Mouse (Mus musculus): ENCODE data around the gene Afm. TPM values are rescaled to one million over a fixed set of nuclear protein-coding genes. Genes with fewer than 3 reads are reported as not detected.

The Afm gene
- polyA plus RNA-seq, 1 experiment from 2014 or later, result 54.6 TPM

- no peaks in the 10 kb centered on the region for H3K36me3 ChIP-seq (replicated peaks; ENCODE audit: insufficient read depth, low read length)
- WGBS (ENCODE audit: insufficient replicate concordance), result 71% methylated on average over 3 of the region's 3 CpGs
- TF ChIP-seq EP300 (IDR thresholded peaks at IDR 0.05; ENCODE audit: low read depth), result no peak
- no peak for TF ChIP-seq CTCF (IDR thresholded peaks at IDR 0.05; ENCODE audit: low read depth)
Measured at GRCm38 (mm10) chr5:90571216-90571615, 52.5 kb downstream of the Afm start.

GRCm38 (mm10) chr5:90577751-90578150 is 59.0 kb downstream of the Afm start:
- ATAC-seq (no peak), DNase-seq (peak; percentile 29)
- Histone ChIP-seq H3K4me1 (ENCODE audit: insufficient read depth) (no peaks in the 10 kb centered on the region; the same call in 1 of the 2 replicates), H3K27ac (ENCODE audit: low read depth) (no peak overlapping the region), H3K4me3 (ENCODE audit: low read depth, low read length) (no peak overlapping the region), H3K9ac (replicated peaks) (no peak overlapping the region), H3K9me3 (ENCODE audit: low read length) (no peaks in the 10 kb centered on the region), H3K4me2 (ENCODE audit: low read depth, low read length) (no peak overlapping the region), H3K36me3 (replicated peaks; ENCODE audit: insufficient read depth, low read length) (no peaks in the 10 kb centered on the region), H3K27me3 (ENCODE audit: insufficient read depth, low read length) (no peaks in the 10 kb centered on the region)
- no peak for TF ChIP-seq EP300 (IDR thresholded peaks at IDR 0.05; ENCODE audit: low read depth)
- no peak for TF ChIP-seq CTCF (IDR thresholded peaks at IDR 0.05; ENCODE audit: low read depth)
- 59% methylated on average over 9 of the region's 9 CpGs for WGBS (ENCODE audit: insufficient replicate concordance)

More at GRCm38 (mm10) chr5:90571216-90571615, 52.5 kb downstream of the Afm start:
- Histone ChIP-seq H3K4me1 (ENCODE audit: insufficient read depth) (peaks cover 2% of the 10 kb centered on the region), H3K4me3 (ENCODE audit: low read depth, low read length) (no peak overlapping the region), H3K27me3 (ENCODE audit: insufficient read depth, low read length) (no peaks in the 10 kb centered on the region), H3K9ac (replicated peaks) (no peak overlapping the region), H3K4me2 (ENCODE audit: low read depth, low read length) (no peak overlapping the region), H3K9me3 (ENCODE audit: low read length) (no peaks in the 10 kb centered on the region), H3K27ac (ENCODE audit: low read depth) (no peak overlapping the region)
- DNase-seq (no peak), ATAC-seq (no peak)

- Histone ChIP-seq H3K9me3 (ENCODE audit: low read length) (no peaks in the 10 kb centered on the region), H3K4me3 (ENCODE audit: low read depth, low read length) (no peak overlapping the region), H3K36me3 (replicated peaks; ENCODE audit: insufficient read depth, low read length) (no peaks in the 10 kb centered on the region), H3K4me1 (ENCODE audit: insufficient read depth) (no peaks in the 10 kb centered on the region; the same call in 1 of the 2 replicates), H3K27ac (ENCODE audit: low read depth) (no peak overlapping the region), H3K4me2 (ENCODE audit: low read depth, low read length) (no peak overlapping the region), H3K27me3 (ENCODE audit: insufficient read depth, low read length) (no peaks in the 10 kb centered on the region), H3K9ac (replicated peaks) (no peak overlapping the region)
- 79% methylated on average over 9 of the region's 9 CpGs for WGBS (ENCODE audit: insufficient replicate concordance)
- no peak for TF ChIP-seq EP300 (IDR thresholded peaks at IDR 0.05; ENCODE audit: low read depth)
- no peak for ATAC-seq
- no peak for DNase-seq
Measured at GRCm38 (mm10) chr5:90579556-90579955, 60.8 kb downstream of the Afm start.

GRCm38 (mm10) chr5:90582179-90582578 is 63.4 kb downstream of the Afm start:
- no peak for ATAC-seq
- no peak overlapping the region for H3K4me3 ChIP-seq (ENCODE audit: low read depth, low read length)
- H3K9me3 ChIP-seq (ENCODE audit: low read length), result no peaks in the 10 kb centered on the region
- peak overlapping the region; percentile 9; the same call in 1 of the 2 replicates for H3K27ac ChIP-seq (ENCODE audit: low read depth)
- H3K9ac ChIP-seq (replicated peaks), result no peak overlapping the region
- 59% methylated on average over 6 of the region's 6 CpGs for WGBS (ENCODE audit: insufficient replicate concordance)
- TF ChIP-seq EP300 (IDR thresholded peaks at IDR 0.05; ENCODE audit: low read depth) (no peak; the same call in 1 of the 2 replicates), CTCF (IDR thresholded peaks at IDR 0.05; ENCODE audit: low read depth) (no peak)
- H3K36me3 ChIP-seq (replicated peaks; ENCODE audit: insufficient read depth, low read length), result no peaks in the 10 kb centered on the region
- no peaks in the 10 kb centered on the region for H3K27me3 ChIP-seq (ENCODE audit: insufficient read depth, low read length)
- H3K4me1 ChIP-seq (ENCODE audit: insufficient read depth), result no peaks in the 10 kb centered on the region; the same call in 1 of the 2 replicates
- no peak overlapping the region for H3K4me2 ChIP-seq (ENCODE audit: low read depth, low read length)
- no peak for DNase-seq

- no peak overlapping the region for H3K4me3 ChIP-seq (ENCODE audit: low read depth, low read length)
- H3K27ac ChIP-seq (ENCODE audit: low read depth), result no peak overlapping the region
- no peaks in the 10 kb centered on the region for H3K9me3 ChIP-seq (ENCODE audit: low read length)
- no peak overlapping the region for H3K9ac ChIP-seq (replicated peaks)
- no peak for DNase-seq
- no peak for TF ChIP-seq EP300 (IDR thresholded peaks at IDR 0.05; ENCODE audit: low read depth)
- TF ChIP-seq CTCF (IDR thresholded peaks at IDR 0.05; ENCODE audit: low read depth), result no peak
- 74% methylated on average over 7 of the region's 7 CpGs for WGBS (ENCODE audit: insufficient replicate concordance)
- H3K4me2 ChIP-seq (ENCODE audit: low read depth, low read length), result no peak overlapping the region
- H3K4me1 ChIP-seq (ENCODE audit: insufficient read depth), result peaks cover 3% of the 10 kb centered on the region; the same call in 1 of the 2 replicates
- H3K27me3 ChIP-seq (ENCODE audit: insufficient read depth, low read length), result no peaks in the 10 kb centered on the region
- no peaks in the 10 kb centered on the region for H3K36me3 ChIP-seq (replicated peaks; ENCODE audit: insufficient read depth, low read length)
- ATAC-seq, result no peak
Measured at GRCm38 (mm10) chr5:90584799-90585198, 66.1 kb downstream of the Afm start.

- Histone ChIP-seq H3K4me3 (ENCODE audit: low read depth, low read length) (no peak overlapping the region), H3K9me3 (ENCODE audit: low read length) (no peaks in the 10 kb centered on the region), H3K9ac (replicated peaks) (no peak overlapping the region), H3K4me1 (ENCODE audit: insufficient read depth) (peaks cover 3% of the 10 kb centered on the region; the same call in 1 of the 2 replicates), H3K27ac (ENCODE audit: low read depth) (no peak overlapping the region), H3K36me3 (replicated peaks; ENCODE audit: insufficient read depth, low read length) (no peaks in the 10 kb centered on the region), H3K27me3 (ENCODE audit: insufficient read depth, low read length) (no peaks in the 10 kb centered on the region), H3K4me2 (ENCODE audit: low read depth, low read length) (no peak overlapping the region)
- DNase-seq (no peak), ATAC-seq (no peak)
- 75% methylated on average over 5 of the region's 5 CpGs for WGBS (ENCODE audit: insufficient replicate concordance)
- TF ChIP-seq CTCF (IDR thresholded peaks at IDR 0.05; ENCODE audit: low read depth), result no peak
- TF ChIP-seq EP300 (IDR thresholded peaks at IDR 0.05; ENCODE audit: low read depth), result no peak
Measured at GRCm38 (mm10) chr5:90586511-90586910, 67.8 kb downstream of the Afm start.

- no peaks in the 10 kb centered on the region for H3K36me3 ChIP-seq (replicated peaks; ENCODE audit: insufficient read depth, low read length)
- DNase-seq (no peak), ATAC-seq (no peak)
- H3K27me3 ChIP-seq (ENCODE audit: insufficient read depth, low read length), result no peaks in the 10 kb centered on the region
- H3K27ac ChIP-seq (ENCODE audit: low read depth), result no peak overlapping the region
- 69% methylated on average over 5 of the region's 5 CpGs for WGBS (ENCODE audit: insufficient replicate concordance)
- H3K4me2 ChIP-seq (ENCODE audit: low read depth, low read length), result no peak overlapping the region
- no peaks in the 10 kb centered on the region for H3K9me3 ChIP-seq (ENCODE audit: low read length)
- TF ChIP-seq EP300 (IDR thresholded peaks at IDR 0.05; ENCODE audit: low read depth) (no peak), CTCF (IDR thresholded peaks at IDR 0.05; ENCODE audit: low read depth) (no peak)
- 0 out of 2 replicates have a peak, but pooled peaks cover 3% of the 10 kb centered on the region for H3K4me1 ChIP-seq (ENCODE audit: insufficient read depth)
- H3K9ac ChIP-seq (replicated peaks), result no peak overlapping the region
- no peak overlapping the region for H3K4me3 ChIP-seq (ENCODE audit: low read depth, low read length)
Measured at GRCm38 (mm10) chr5:90588104-90588503, 69.4 kb downstream of the Afm start.
